Mouse (Mus musculus) midbrain, embryonic 15.5 days (tissue): ENCODE data around the gene Cd151. TPM values are rescaled to one million over a fixed set of nuclear protein-coding genes. Genes with fewer than 3 reads are reported as not detected.

Source experiments
- ATAC-seq: fragments of 200-750 bp; cut with Nextera tagmentation; replicated peaks from 2 replicates; pipeline ENCODE4 v1.8.0; 2017; ENCODE audit warnings: moderate TSS enrichment
- H3K27ac ChIP-seq: fragments of 300-500 bp; sonication (generic); 2 replicates; pipeline ENCODE4 v1.5.1; 2015; ENCODE audit warnings: mild to moderate bottlenecking, inconsistent platforms
- H3K27me3 ChIP-seq: fragments of 300-500 bp; sonication (generic); replicated peaks from 2 replicates; pipeline ENCODE4 v1.6.1; 2015; ENCODE audit warnings: inconsistent platforms
- H3K36me3 ChIP-seq: fragments of 300-500 bp; sonication (generic); replicated peaks from 2 replicates; pipeline ENCODE4 v1.6.1; 2015; ENCODE audit warnings: inconsistent platforms
- H3K4me1 ChIP-seq: fragments of 300-500 bp; sonication (generic); 2 replicates; pipeline ENCODE4 v1.6.1; 2015; ENCODE audit warnings: inconsistent platforms
- H3K4me2 ChIP-seq: fragments of 300-500 bp; sonication (generic); 2 replicates; pipeline ENCODE4 v1.6.1; 2015; ENCODE audit warnings: inconsistent platforms, mild to moderate bottlenecking, moderate library complexity
- H3K4me3 ChIP-seq: fragments of 300-500 bp; sonication (generic); 2 replicates; pipeline ENCODE4 v1.5.1; 2015; ENCODE audit warnings: mild to moderate bottlenecking, inconsistent platforms
- H3K9ac ChIP-seq: fragments of 300-500 bp; sonication (generic); 2 replicates; pipeline ENCODE4 v1.6.1; 2015; ENCODE audit warnings: mild to moderate bottlenecking, inconsistent platforms
- H3K9me3 ChIP-seq: fragments of 300-500 bp; sonication (generic); 2 replicates; pipeline ENCODE4 v1.6.1; 2016; ENCODE audit warnings: inconsistent platforms
- WGBS: fragments of 180-500 bp; shearing (Covaris S2); methylation state at CpG from one replicate; pipeline ENCODE4 v1.1.7; 2015; ENCODE audit warnings: mixed read lengths; 5-methylcytosine and 5-hydroxymethylcytosine counted together
- polyA plus RNA-seq: library from polyadenylated mRNA; unstranded; fragments of >200 nt; fragmentation: Nextera tagmentation; extraction: Ambion mirVana; gene quantifications from 2 replicates; pipeline ENCODE4 v1.2.1, GENCODE M21; 2015

Gene Cd151
- polyA plus RNA-seq, 1 experiment from 2014 or later = 18.8 TPM

DNA sequence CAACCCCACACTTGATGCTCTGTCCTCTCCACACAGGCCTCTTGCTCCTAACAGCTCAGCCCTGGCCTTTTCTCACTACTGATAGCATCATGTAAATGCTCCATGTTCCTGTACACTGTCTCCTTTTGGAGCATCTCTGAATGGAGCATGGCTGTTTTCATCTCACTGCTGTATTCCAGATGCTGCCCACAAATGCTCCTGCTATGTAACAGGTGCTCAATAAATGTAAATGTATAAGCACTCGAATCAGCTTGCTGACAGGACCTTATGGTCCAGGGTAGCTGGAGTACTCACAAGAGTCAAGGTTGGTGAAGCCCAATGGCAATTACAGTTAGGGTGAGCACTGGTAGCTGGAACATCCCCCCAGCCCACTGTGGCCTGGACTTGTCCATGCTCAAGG is 4.0 kb downstream of the Cd151 start:
- Histone ChIP-seq H3K4me1 (peaks cover 52% of the 10 kb centered on the region), H3K4me3 (no peak overlapping the region), H3K4me2 (no peak overlapping the region), H3K9ac (no peak overlapping the region), H3K9me3 (no peaks in the 10 kb centered on the region), H3K27ac (no peak overlapping the region), H3K27me3 (no peaks in the 10 kb centered on the region; the same call in none of the 2 replicates), H3K36me3 (peaks cover 14% of the 10 kb centered on the region)
- WGBS = 93% methylated on average over 1 of the region's 1 CpGs
- ATAC-seq = no peak

DNA sequence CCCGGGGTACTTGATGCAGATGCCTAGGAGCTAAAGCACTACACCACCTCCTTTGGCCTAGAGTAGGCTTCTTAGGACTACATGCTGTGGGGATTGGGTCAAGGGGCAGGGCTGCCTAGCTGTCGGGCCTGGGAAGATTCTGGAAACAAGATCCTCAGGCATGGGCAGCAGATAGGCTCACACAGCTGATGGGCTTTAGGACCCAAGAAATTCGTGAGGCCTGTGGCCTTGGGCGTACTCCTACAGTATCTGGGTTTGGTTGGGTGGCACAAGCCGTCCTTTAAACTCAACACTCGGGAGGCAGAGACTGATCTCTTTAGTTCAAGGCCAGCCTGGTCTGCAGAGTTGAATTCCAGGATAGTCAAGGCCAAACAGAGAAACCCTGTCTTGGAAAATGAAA is 5.0 kb downstream of the Cd151 start:
- Histone ChIP-seq H3K4me3 (no peak overlapping the region), H3K4me1 (peaks cover 48% of the 10 kb centered on the region), H3K27me3 (peaks cover 6% of the 10 kb centered on the region), H3K9me3 (no peaks in the 10 kb centered on the region), H3K4me2 (no peak overlapping the region), H3K9ac (no peak overlapping the region), H3K36me3 (peaks cover 14% of the 10 kb centered on the region), H3K27ac (no peak overlapping the region)
- no peak for ATAC-seq
- 86% methylated on average over 6 of the region's 6 CpGs for WGBS

DNA sequence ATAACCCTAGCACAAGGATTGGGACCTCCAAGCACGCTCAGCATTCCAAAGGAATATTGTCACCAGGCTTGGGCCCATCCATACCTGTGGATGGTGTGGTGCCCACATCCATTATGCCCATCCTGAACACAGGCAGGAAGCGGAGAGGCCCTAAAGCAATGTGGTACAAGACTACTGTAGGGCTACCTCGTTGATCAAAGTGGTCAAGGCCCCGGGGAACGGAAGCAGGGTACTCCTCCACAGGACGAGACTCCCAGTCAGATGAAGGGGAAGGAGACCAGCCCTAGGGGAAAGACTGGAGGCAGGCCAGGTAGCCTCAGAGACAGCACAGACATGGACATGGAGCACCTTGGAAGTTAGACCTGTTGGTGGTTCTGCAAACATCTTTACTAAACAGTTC is 5.6 kb downstream of the Cd151 start:
- H3K9ac ChIP-seq = no peak overlapping the region
- ATAC-seq = no peak
- no peak overlapping the region for H3K27ac ChIP-seq
- no peak overlapping the region for H3K4me2 ChIP-seq
- no peaks in the 10 kb centered on the region for H3K9me3 ChIP-seq
- WGBS = 89% methylated on average over 6 of the region's 6 CpGs
- peaks cover 45% of the 10 kb centered on the region for H3K4me1 ChIP-seq
- peaks cover 14% of the 10 kb centered on the region for H3K36me3 ChIP-seq
- H3K27me3 ChIP-seq = peaks cover 10% of the 10 kb centered on the region
- H3K4me3 ChIP-seq = no peak overlapping the region

DNA sequence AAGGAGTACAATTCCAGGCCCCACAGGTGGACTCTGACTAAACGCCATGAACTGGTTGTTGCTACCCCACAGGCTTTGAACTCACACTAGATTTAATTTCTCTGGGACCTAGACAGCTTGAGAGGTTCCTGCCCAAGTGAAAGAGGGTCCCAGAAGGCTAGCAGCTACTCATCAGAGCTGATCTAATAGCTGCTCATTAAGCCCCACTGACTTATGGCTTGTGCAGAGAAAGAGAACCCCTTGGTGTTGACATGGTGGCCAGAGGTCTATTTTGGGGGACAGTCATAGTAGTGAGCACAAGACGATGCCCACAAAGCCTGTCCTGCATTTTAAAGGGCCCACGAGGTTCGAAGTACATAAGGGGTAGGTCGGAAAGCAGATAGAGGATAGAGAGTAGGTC is 7.0 kb downstream of the Cd151 start:
- no peak for ATAC-seq
- H3K4me1 ChIP-seq = peaks cover 31% of the 10 kb centered on the region

DNA sequence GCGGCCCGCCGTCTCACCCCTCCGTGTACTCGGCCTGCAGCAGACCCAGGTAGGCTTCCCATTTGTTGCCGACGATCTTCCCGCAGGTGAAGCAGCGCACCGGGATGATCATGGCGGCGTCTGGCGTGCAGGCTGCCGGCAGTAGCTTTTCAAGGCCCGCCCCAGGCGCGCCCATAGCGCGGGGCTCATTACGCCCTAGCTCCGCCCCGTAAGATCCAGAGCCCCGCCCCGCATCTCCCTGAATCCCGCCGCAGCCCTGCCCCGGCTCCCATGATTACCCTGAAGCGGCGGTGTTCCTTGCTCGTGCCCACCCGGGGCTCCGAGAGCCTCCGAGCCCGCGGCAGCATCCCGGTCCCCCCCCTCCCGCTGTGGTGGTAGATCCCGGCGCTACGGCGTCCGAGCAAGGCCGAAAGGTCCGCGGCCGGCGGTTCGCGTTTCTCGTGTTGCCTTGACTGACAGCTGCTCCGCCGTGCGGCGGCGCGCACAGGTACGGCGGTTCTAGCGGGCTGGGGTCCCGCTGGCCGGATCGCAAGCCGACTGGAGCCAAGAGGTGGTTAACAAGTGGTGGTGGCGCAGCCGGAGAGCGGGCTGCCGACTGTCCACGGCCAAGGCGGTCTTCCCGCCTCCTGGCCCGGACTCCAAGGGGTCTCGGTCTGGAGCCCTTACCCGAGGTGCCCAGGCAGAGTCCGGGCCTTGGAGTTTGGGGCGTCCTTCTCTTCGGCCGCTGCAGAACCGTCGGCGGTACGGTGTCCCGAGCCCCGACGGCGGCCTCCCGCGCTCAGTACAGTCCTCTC is 8.0 kb downstream of the Cd151 start, which contains the start of the genes Polr2l and Tspan4:
Gene Polr2l, minus strand, starts transcription at position 122 of the 794 bp plus-strand sequence.
Gene Tspan4, plus strand, starts transcription at position 230 of the 794 bp plus-strand sequence.
- peak within 1 kb of the TSS; percentile 81 for H3K4me2 ChIP-seq
- peak within 1 kb of the TSS; percentile 76 for H3K9ac ChIP-seq
- no peaks in the 10 kb centered on the region for H3K9me3 ChIP-seq
- under 1% methylated on average over 84 of the region's 87 CpGs for WGBS
- ATAC-seq = peak; percentile 88
- peaks cover 22% of the 10 kb centered on the region for H3K4me1 ChIP-seq
- H3K4me3 ChIP-seq = peak within 1 kb of the TSS; percentile 78
- peaks cover 14% of the 10 kb centered on the region for H3K36me3 ChIP-seq
- H3K27me3 ChIP-seq = peaks cover 12% of the 10 kb centered on the region
- peak within 1 kb of the TSS; percentile 87 for H3K27ac ChIP-seq

More for the DNA sequence above, 7.0 kb downstream of the Cd151 start:
- Histone ChIP-seq H3K9me3 (no peaks in the 10 kb centered on the region), H3K4me2 (peak overlapping the region; percentile 81), H3K4me3 (peak overlapping the region; percentile 78), H3K27ac (0 out of 2 replicates have a peak overlapping the region, but pooled peaks have one; percentile 87), H3K9ac (peak overlapping the region; percentile 76), H3K27me3 (peaks cover 12% of the 10 kb centered on the region), H3K36me3 (peaks cover 14% of the 10 kb centered on the region)
- WGBS = 6% methylated on average over 5 of the region's 5 CpGs

DNA sequence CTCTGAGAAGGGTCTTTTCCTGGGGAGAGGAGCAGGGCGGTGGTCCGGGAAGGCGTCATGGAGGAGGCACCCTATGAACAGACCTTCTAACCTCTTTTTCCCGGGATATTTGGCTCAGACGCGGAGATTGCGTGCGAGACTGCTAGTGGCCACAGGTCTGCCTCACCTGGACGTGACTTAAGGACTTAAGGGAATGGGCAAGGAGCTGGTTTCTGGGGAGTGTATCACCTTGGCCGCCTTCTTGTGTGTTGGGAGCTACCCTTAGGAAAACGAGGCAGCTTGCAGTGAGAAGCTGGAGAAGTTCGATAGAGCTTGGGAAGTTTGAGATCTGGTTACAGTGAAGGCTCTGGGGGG is 8.6 kb downstream of the Cd151 start:
- H3K27ac ChIP-seq = peak overlapping the region; percentile 57; the same call in 1 of the 2 replicates
- peaks cover 11% of the 10 kb centered on the region for H3K36me3 ChIP-seq
- peak overlapping the region; percentile 81 for H3K4me2 ChIP-seq
- peak overlapping the region; percentile 76; the same call in 1 of the 2 replicates for H3K9ac ChIP-seq
- no peak for ATAC-seq
- WGBS = 1% methylated on average over 12 of the region's 12 CpGs
- peaks cover 12% of the 10 kb centered on the region for H3K27me3 ChIP-seq
- H3K4me1 ChIP-seq = peaks cover 26% of the 10 kb centered on the region
- peak overlapping the region; percentile 78 for H3K4me3 ChIP-seq
- no peaks in the 10 kb centered on the region for H3K9me3 ChIP-seq

DNA sequence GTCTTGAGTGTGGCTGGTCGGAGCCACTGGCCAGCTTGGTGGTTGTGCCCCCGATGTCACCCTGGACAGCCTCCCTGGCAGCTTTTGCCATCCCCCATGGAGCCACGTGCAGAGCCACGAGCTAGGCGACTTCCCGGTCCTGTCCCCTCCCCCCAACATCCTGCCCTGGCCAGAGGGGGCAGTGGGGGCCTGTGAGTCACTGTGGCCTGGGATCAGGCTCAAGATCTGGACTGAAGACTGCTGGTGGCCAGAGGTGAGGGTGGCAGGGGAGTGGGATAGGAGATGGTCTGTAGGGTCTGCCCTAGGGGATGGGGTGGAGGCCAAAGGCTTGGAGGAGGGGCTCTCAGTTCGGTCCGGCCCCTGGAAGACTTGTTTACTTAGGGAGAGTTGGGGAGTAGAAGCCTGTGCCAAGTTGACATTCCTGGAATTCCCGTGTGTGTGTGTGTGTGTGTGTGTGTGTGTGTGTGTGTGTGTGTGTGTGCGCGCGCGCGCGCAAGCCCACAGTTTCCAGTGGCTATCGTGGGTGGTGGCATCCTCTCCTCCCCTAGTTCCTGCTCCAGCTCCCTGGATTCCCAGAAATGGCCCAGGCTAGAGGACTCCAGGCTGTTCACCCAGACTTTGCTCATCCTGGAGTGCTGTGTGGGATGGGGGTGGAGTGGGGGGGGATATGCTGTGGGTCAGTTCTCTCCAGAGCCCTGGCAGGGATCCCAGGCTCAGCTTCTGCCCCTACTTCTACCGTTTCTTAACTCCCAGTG is 9.2 kb downstream of the Cd151 start:
- no peak overlapping the region for H3K9ac ChIP-seq
- peak overlapping the region; percentile 81 for H3K4me2 ChIP-seq
- no peak for ATAC-seq
- peak overlapping the region; percentile 57; the same call in 1 of the 2 replicates for H3K27ac ChIP-seq
- WGBS = 7% methylated on average over 17 of the region's 17 CpGs
- H3K27me3 ChIP-seq = peaks cover 12% of the 10 kb centered on the region
- peak overlapping the region; percentile 78 for H3K4me3 ChIP-seq
- no peaks in the 10 kb centered on the region for H3K9me3 ChIP-seq
- H3K36me3 ChIP-seq = peaks cover 6% of the 10 kb centered on the region
- H3K4me1 ChIP-seq = peaks cover 32% of the 10 kb centered on the region

DNA sequence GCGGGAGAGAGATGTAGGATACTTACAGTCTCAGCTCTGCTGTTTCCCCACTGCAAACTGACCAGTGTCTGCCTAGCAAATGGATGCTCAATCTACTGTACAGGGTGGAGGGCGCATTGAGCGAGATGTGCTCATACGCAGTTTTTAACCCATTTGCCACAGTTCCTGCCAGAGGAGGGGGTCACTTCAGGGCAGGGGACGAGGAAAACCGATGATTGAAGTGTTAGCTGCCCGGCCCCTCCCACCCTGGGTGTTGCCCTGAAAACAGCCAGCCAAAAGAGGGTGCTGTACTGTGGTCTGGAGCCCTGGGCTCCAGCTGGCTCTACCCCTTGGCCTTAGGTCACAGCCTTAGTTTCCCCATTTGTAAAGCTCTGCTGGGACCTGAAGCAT is 9.8 kb downstream of the Cd151 start:
- H3K36me3 ChIP-seq = peaks cover 4% of the 10 kb centered on the region; the same call in 1 of the 2 replicates
- WGBS = 30% methylated on average over 7 of the region's 7 CpGs
- no peaks in the 10 kb centered on the region for H3K9me3 ChIP-seq
- ATAC-seq = no peak
- H3K4me2 ChIP-seq = peak overlapping the region; percentile 81; the same call in 1 of the 2 replicates
- H3K27ac ChIP-seq = 0 out of 2 replicates have a peak overlapping the region, but pooled peaks have one; percentile 57
- peaks cover 12% of the 10 kb centered on the region for H3K27me3 ChIP-seq
- H3K9ac ChIP-seq = no peak overlapping the region
- H3K4me3 ChIP-seq = 0 out of 2 replicates have a peak overlapping the region, but pooled peaks have one; percentile 78
- peaks cover 36% of the 10 kb centered on the region for H3K4me1 ChIP-seq

DNA sequence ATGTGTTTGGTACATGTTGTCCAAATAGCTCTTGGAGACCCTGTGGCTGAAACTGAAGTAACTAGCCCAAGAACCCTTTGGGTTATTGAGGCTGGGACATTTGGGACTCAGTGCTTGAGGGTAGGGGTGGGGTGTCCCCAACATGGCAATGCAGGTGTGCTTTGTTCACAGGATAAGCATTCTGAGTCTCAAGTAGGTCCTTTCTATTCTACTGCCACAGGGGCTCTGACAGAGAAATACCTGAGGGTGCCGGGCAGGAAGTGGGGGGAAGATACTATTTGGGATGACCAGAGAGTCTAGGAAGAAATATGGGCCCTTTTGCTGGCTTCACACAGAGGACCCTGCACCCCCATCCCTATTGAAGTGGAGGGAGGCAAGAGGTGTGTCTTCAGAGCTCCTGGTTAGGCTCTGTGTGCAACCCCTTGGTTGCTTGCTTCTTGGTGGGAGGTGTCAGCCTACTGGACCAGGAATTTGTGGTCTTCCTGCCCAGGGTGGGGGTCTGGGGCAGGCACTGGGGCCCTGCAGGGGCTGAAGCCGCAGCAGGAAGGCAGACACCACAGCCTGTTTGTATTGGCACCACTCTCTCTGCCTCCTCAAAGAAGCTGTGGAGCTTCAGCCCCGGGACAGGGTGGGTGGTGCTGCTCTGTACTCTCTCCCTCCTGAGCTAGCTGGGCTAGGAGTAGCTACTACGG is 10.5 kb downstream of the Cd151 start:
- Histone ChIP-seq H3K9me3 (no peaks in the 10 kb centered on the region), H3K4me3 (no peak overlapping the region), H3K36me3 (peaks cover 2% of the 10 kb centered on the region; the same call in 1 of the 2 replicates), H3K4me2 (no peak overlapping the region), H3K4me1 (peaks cover 42% of the 10 kb centered on the region), H3K27ac (no peak overlapping the region), H3K9ac (no peak overlapping the region), H3K27me3 (peaks cover 12% of the 10 kb centered on the region)
- ATAC-seq = no peak
- 79% methylated on average over 4 of the region's 4 CpGs for WGBS

DNA sequence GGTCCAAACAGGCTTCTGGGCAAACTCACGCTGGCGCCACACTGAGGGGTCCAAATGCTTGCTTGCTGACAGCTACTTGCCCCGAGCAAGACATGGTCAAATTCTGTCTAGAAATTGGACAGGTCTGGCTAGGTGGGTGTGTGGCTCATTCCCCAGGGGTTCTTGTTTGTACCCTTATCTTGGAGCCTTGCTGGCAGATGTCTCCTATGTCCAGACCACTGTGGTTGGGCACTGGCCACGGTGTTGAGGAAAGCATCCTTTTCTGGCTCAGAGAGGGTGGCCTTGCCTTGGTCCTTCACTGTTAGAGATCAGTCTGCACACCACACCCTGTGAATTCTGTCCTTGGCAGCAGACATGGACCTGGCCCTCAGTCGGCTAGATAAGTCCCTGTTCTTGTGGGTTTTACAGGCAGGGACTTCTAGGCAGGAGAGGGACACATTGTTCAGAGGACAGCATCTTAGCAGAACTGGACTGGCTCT is 11.1 kb downstream of the Cd151 start:
- no peak overlapping the region for H3K4me2 ChIP-seq
- H3K36me3 ChIP-seq = no peaks in the 10 kb centered on the region
- WGBS = 69% methylated on average over 5 of the region's 5 CpGs
- ATAC-seq = no peak
- H3K27ac ChIP-seq = no peak overlapping the region
- no peak overlapping the region for H3K4me3 ChIP-seq
- peaks cover 12% of the 10 kb centered on the region for H3K27me3 ChIP-seq
- H3K9ac ChIP-seq = no peak overlapping the region
- peaks cover 47% of the 10 kb centered on the region for H3K4me1 ChIP-seq
- H3K9me3 ChIP-seq = no peaks in the 10 kb centered on the region

DNA sequence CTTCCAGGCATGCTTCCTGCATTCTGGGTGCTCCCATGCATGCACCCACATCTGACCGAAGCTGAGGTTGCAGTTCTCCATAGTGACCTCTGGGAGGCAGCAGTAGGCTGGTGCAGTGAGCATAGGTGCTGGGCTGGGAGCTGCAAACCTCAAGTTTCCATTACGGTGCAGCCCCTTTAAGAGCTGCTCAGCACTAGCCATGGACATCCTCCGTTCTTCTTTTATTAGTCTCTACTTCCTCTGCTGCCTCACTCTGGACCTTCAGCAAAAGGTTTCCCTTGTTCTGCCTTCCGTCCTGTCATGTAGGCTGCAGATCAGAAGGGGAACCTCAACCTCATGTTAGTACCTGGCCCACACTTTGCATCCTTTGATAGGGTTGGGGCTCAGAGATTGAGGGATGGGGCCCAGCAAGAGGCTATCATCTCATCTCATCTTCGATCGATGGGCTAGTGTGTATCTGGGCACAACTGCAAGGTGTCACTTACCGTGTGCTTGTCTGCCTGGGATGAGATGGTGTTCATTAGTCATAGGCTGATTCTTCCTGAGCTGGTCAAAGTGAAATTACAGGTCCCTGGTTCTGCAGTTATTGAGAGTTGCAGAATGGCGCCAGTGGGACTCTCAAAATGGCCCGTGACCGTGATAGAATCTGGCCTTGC is 13.8 kb downstream of the Cd151 start:
- peak overlapping the region; percentile 74; the same call in 1 of the 2 replicates for H3K27ac ChIP-seq
- ATAC-seq = peak; percentile 43; the same call in 1 of the 2 replicates
- H3K4me3 ChIP-seq = peak overlapping the region; percentile 70
- H3K4me1 ChIP-seq = peaks cover 45% of the 10 kb centered on the region
- H3K9ac ChIP-seq = no peak overlapping the region
- H3K9me3 ChIP-seq = no peaks in the 10 kb centered on the region
- no peaks in the 10 kb centered on the region for H3K36me3 ChIP-seq
- 8% methylated on average over 10 of the region's 10 CpGs for whole genome bisulfite sequencing
- H3K4me2 ChIP-seq = peak overlapping the region; percentile 89
- peaks cover 12% of the 10 kb centered on the region for H3K27me3 ChIP-seq
